Mouse (Mus musculus): ENCODE measurements at regions not wholly inside any gene's neighbourhood (a gene's known extent, or its start where the extent isn't known, plus 50 kb on each side); places are given as distances from the start of the nearest gene placed in this dataset.

DNA sequence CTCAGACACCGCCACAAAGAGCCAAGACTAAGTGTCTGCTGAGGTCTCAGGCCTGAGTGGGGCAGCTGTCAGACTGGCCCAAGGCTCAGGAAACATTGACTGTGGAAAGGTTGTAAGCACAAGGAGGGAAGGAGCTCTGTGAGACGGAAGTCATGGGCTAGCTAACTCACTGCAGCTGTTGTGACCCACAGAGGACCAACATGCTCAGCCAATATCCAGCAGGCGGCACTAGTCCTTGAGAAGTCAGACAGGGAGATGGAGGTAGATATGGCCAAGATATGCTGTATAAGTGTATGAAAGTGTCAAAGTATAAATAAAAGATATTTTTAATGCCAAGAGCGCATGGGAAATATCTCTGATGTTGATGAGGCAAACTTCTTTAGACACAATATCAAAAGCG lies 378.1 kb downstream of the Matn1 start:
- TF ChIP-seq CTCF (IDR thresholded peaks at IDR 0.05; ENCODE audit: low read depth) (peak; percentile 61), EP300 (optimal IDR thresholded peaks at IDR 0.05) (no peak)
